Mouse (Mus musculus): Measurements from ENCODE around the gene Tcf25. TPM values are rescaled to one million over a fixed set of nuclear protein-coding genes. Genes with fewer than 3 reads are reported as not detected.

The Tcf25 gene
- total RNA-seq, 2 experiments from 2014 or later: 128 to 130 TPM

Other genes starting within 250 kb of the Tcf25 start
- 1 to 10 TPM; 1.7 to 2.2 TPM for gene Sult5a1, start 215.4 kb upstream of the Tcf25 start, total RNA-seq (2021)
- 10 to 100 TPM in 1 of 2 experiments, 1 to 10 TPM in 1; 8.9 to 14.4 TPM for gene Dpep1, start 187.5 kb upstream of the Tcf25 start, total RNA-seq (2021)
- gene Chmp1a, start 161.0 kb upstream of the Tcf25 start, total RNA-seq (2021): 10 to 100 TPM; 57.2 to 68.0 TPM
- 1 to 10 TPM in 1 of 2 experiments, under 1 TPM in 1; 0.83 to 2.1 TPM for gene Spata33, start 160.9 kb upstream of the Tcf25 start, total RNA-seq (2021)
- gene Cdk10, start 148.9 kb upstream of the Tcf25 start, total RNA-seq (2021): 10 to 100 TPM; 11.6 to 12.1 TPM
- 1 to 10 TPM; 1.1 to 1.7 TPM for gene Spata2l, start 137.5 kb upstream of the Tcf25 start, total RNA-seq (2021)
- 1 to 10 TPM; 5.1 to 5.2 TPM for gene Zfp276, start 119.6 kb upstream of the Tcf25 start, total RNA-seq (2021)
- gene Vps9d1, start 119.4 kb upstream of the Tcf25 start, total RNA-seq (2021): 10 to 100 TPM; 17.2 to 18.8 TPM
- gene Fanca, start 55.2 kb upstream of the Tcf25 start, total RNA-seq (2021): not detected
- gene Spire2, start 41.0 kb upstream of the Tcf25 start, total RNA-seq (2021): under 1 TPM in 1 of 2 experiments, not detected in 1; 0.09 TPM
- not detected for gene Mc1r, start 33.4 kb downstream of the Tcf25 start, total RNA-seq (2021)
- gene Tubb3, start 37.7 kb downstream of the Tcf25 start, total RNA-seq (2021): not detected
- 10 to 100 TPM; 34.6 to 43.7 TPM for gene Def8, start 49.8 kb downstream of the Tcf25 start, total RNA-seq (2021)
- 10 to 100 TPM; 37.8 to 41.0 TPM for gene Afg3l1, start 104.2 kb downstream of the Tcf25 start, total RNA-seq (2021)
- gene Dbndd1, start 141.7 kb downstream of the Tcf25 start, total RNA-seq (2021): not detected
- gene Gas8, start 145.1 kb downstream of the Tcf25 start, total RNA-seq (2021): 1 to 10 TPM; 3.6 to 4.9 TPM